Mouse (Mus musculus) heart, embryonic 16.5 days (tissue): ENCODE data around the gene Sox5. TPM values are rescaled to one million over a fixed set of nuclear protein-coding genes. Genes with fewer than 3 reads are reported as not detected.

Source experiments
- ATAC-seq: fragments of 200-750 bp; cut with Nextera tagmentation; replicated peaks from 2 replicates; pipeline ENCODE4 v1.8.0; 2017; ENCODE audit warnings: moderate number of reproducible peaks; ENCODE audit not compliant: insufficient read depth, low FRiP score; ENCODE audit errors: extremely low read depth
- H3K27ac ChIP-seq: fragments of 300-500 bp; sonication (generic); 2 replicates; pipeline ENCODE4 v1.5.1; 2014; ENCODE audit warnings: mild to moderate bottlenecking, low read length, control low read depth, moderate library complexity
- H3K27me3 ChIP-seq: fragments of 300-500 bp; sonication (generic); 2 replicates; pipeline ENCODE4 v1.6.1; 2014; ENCODE audit warnings: low read length, mixed read lengths; ENCODE audit not compliant: control insufficient read depth, insufficient read depth
- H3K36me3 ChIP-seq: fragments of 300-500 bp; sonication (generic); 2 replicates; pipeline ENCODE4 v1.6.1; 2014; ENCODE audit not compliant: control insufficient read depth, insufficient read depth
- H3K4me1 ChIP-seq: fragments of 300-500 bp; sonication (generic); 2 replicates; pipeline ENCODE4 v1.6.1; 2014; ENCODE audit warnings: low read length, mixed read lengths; ENCODE audit not compliant: control insufficient read depth, insufficient read depth
- H3K4me2 ChIP-seq: fragments of 300-500 bp; sonication (generic); 2 replicates; pipeline ENCODE4 v1.6.1; 2014; ENCODE audit warnings: low read depth, mild to moderate bottlenecking, control low read depth, low read length
- H3K4me3 ChIP-seq: fragments of 300-500 bp; sonication (generic); 2 replicates; pipeline ENCODE4 v1.5.1; 2014; ENCODE audit warnings: mild to moderate bottlenecking, control low read depth, low read length
- H3K9ac ChIP-seq: fragments of 300-500 bp; sonication (generic); 2 replicates; pipeline ENCODE4 v1.6.1; 2014; ENCODE audit warnings: low read length, control low read depth
- H3K9me3 ChIP-seq: fragments of 300-500 bp; sonication (generic); replicated peaks from 2 replicates; pipeline ENCODE4 v1.6.1; 2016; ENCODE audit warnings: low read length; ENCODE audit not compliant: control insufficient read depth
- WGBS: fragments of 180-500 bp; shearing (Covaris S2); extraction: QIAGEN DNeasy Blood & Tissue Kit; methylation state at CpG from one replicate; pipeline ENCODE4 v1.1.7; 2014; 5-methylcytosine and 5-hydroxymethylcytosine counted together
- polyA plus RNA-seq: library from polyadenylated mRNA; unstranded; fragments of >200 nt; fragmentation: Nextera tagmentation; extraction: Ambion mirVana; gene quantifications from 2 replicates; pipeline ENCODE4 v1.2.1, GENCODE M21; 2015

The Sox5 gene
- polyA plus RNA-seq, 1 experiment from 2014 or later: 8.8 TPM

GRCm38 (mm10) chr6:144077826-144078225 is 704.0 kb downstream of the Sox5 start:
- WGBS: 86% methylated on average over 7 of the region's 7 CpGs
- H3K4me3 ChIP-seq: no peak overlapping the region
- no peak overlapping the region for H3K27ac ChIP-seq
- no peak overlapping the region for H3K4me2 ChIP-seq
- no peak for ATAC-seq
- H3K36me3 ChIP-seq: no peaks in the 10 kb centered on the region
- no peaks in the 10 kb centered on the region for H3K4me1 ChIP-seq
- H3K27me3 ChIP-seq: no peaks in the 10 kb centered on the region
- H3K9ac ChIP-seq: no peak overlapping the region
- no peaks in the 10 kb centered on the region for H3K9me3 ChIP-seq

DNA sequence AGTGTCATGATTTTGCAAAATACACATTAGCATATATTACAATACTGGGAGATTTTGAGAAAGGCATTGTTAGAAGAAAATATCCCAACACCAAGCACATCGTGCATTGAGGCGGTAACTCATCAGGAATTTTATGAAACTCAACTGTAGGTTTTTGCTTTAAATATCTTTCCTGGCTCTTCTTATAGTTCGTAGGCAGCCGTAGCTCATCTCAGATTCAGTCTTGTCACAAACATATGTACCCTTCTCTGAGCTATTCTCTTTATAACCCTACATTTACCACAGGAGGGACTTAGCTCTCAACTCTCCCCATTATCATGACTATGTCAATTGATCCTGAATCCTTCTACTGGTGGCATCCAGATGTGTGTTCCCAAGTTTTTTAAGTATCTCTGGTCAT is 705.4 kb downstream of the Sox5 start:
- WGBS: 97% methylated on average over 4 of the region's 4 CpGs
- ATAC-seq: no peak
- Histone ChIP-seq H3K4me3 (no peak overlapping the region), H3K9me3 (no peaks in the 10 kb centered on the region), H3K27ac (no peak overlapping the region), H3K4me1 (no peaks in the 10 kb centered on the region), H3K36me3 (no peaks in the 10 kb centered on the region), H3K27me3 (no peaks in the 10 kb centered on the region), H3K4me2 (no peak overlapping the region), H3K9ac (no peak overlapping the region)

DNA sequence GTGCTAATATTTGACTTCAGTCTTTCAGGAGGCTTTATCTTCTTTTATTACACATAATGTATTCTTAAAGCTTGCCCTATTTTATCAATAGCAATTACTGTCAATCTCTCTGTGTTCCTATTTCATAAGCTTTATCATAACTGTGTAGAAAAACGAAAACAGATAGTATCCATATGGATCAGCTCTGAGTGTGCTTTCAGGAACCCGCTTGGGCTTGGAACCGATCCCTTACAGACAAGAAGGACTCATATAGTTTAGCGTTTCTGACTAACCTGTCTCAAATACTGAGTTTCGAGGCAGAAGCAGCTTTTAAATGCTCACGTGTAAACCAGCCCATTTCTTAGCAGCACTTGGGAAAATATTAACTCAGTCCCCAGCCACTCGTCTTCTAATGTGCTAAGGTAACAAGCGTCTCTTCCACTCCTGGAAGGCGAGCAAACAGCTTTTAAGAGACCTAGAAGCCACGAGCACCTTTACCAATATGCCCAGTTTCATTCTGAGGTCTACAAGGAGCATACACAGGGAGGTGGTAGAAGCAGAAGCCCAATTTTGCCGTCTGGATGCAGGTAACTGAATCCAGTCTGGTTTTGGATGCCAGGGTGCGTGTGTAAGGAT is 706.3 kb downstream of the Sox5 start:
- Histone ChIP-seq H3K27me3 (no peaks in the 10 kb centered on the region), H3K4me1 (no peaks in the 10 kb centered on the region), H3K4me2 (peak overlapping the region; percentile 15; the same call in 1 of the 2 replicates), H3K4me3 (no peak overlapping the region), H3K36me3 (no peaks in the 10 kb centered on the region), H3K9me3 (no peaks in the 10 kb centered on the region), H3K27ac (no peak overlapping the region), H3K9ac (no peak overlapping the region)
- WGBS: 74% methylated on average over 12 of the region's 12 CpGs
- ATAC-seq: no peak

- peak overlapping the region; percentile 15; the same call in 1 of the 2 replicates for H3K4me2 ChIP-seq
- 39% methylated on average over 9 of the region's 9 CpGs for WGBS
- no peak overlapping the region for H3K4me3 ChIP-seq
- ATAC-seq: peak; percentile 76; the same call in 1 of the 2 replicates
- no peak overlapping the region for H3K9ac ChIP-seq
- no peaks in the 10 kb centered on the region for H3K4me1 ChIP-seq
- H3K27ac ChIP-seq: no peak overlapping the region
- no peaks in the 10 kb centered on the region for H3K9me3 ChIP-seq
- no peaks in the 10 kb centered on the region for H3K27me3 ChIP-seq
- no peaks in the 10 kb centered on the region for H3K36me3 ChIP-seq
Measured at GRCm38 (mm10) chr6:144074826-144075225, 707.0 kb downstream of the Sox5 start.

DNA sequence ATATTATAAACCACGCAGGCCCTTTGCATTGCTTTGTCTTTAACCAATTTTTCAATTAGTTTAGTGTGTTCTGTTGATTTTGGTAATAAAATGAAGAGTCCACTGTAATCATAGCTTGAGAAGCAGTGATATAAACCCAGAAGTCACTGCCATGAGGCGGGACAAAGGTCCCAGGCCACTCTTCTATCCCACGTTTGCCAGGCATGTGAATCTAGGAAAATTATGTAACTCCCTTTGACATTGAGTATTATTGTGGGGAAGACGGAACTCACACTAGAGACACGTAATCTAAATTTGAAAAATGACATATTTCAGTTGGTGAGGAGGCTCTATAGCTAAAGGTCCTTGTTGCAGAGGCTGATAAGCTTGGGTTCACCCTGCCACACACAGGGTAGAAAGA is 711.3 kb downstream of the Sox5 start:
- no peak for ATAC-seq
- WGBS: 80% methylated on average over 5 of the region's 5 CpGs
- Histone ChIP-seq H3K36me3 (no peaks in the 10 kb centered on the region), H3K9me3 (no peaks in the 10 kb centered on the region), H3K27me3 (no peaks in the 10 kb centered on the region), H3K4me1 (no peaks in the 10 kb centered on the region), H3K4me2 (no peak overlapping the region), H3K27ac (no peak overlapping the region), H3K4me3 (no peak overlapping the region), H3K9ac (no peak overlapping the region)

DNA sequence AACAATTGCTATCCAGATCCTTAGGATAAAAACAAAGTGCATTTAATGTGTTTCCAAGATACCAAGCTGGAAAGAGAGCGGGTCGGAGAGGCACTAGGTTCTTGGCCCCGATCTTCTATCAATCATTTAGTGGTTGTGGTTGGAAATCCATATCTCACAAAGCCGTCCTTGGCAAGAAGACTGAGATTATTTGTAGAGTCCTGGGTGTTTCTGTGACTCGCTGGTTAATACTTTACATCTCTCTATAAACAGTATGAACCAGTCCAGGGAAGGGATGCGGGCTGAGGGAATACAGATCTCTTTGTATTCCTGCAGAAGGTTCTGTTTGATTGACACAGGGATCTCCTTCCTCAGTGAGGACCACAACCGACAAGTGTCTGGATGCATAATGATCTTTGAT is 714.3 kb downstream of the Sox5 start:
- H3K4me1 ChIP-seq: no peaks in the 10 kb centered on the region
- H3K4me2 ChIP-seq: no peak overlapping the region
- no peaks in the 10 kb centered on the region for H3K9me3 ChIP-seq
- H3K36me3 ChIP-seq: no peaks in the 10 kb centered on the region
- H3K27me3 ChIP-seq: no peaks in the 10 kb centered on the region
- H3K9ac ChIP-seq: no peak overlapping the region
- H3K27ac ChIP-seq: no peak overlapping the region
- ATAC-seq: no peak
- H3K4me3 ChIP-seq: no peak overlapping the region
- 78% methylated on average over 7 of the region's 7 CpGs for WGBS

DNA sequence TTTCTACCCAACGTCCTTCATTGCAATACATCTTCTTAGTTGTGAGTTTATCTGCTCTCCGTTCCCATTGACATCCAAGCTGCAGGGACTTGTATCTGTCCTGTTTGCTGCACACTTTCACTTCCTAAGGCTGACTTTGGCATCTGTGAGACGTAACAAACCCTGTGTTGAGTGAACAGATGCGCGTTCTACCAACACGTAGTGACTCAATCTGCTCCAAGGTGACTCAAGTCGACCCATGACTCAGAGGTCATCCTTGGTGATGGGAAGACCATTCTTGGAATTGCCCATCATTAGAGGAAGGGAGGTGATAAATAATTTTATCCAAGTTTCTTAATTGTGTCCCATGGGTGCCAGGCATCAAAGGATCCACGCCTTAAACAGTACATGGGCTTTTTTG is 719.3 kb downstream of the Sox5 start:
- no peak for ATAC-seq
- Histone ChIP-seq H3K27me3 (no peaks in the 10 kb centered on the region), H3K36me3 (no peaks in the 10 kb centered on the region), H3K4me3 (no peak overlapping the region), H3K27ac (no peak overlapping the region), H3K9ac (no peak overlapping the region), H3K9me3 (no peaks in the 10 kb centered on the region), H3K4me1 (no peaks in the 10 kb centered on the region), H3K4me2 (no peak overlapping the region)
- 81% methylated on average over 8 of the region's 8 CpGs for WGBS

DNA sequence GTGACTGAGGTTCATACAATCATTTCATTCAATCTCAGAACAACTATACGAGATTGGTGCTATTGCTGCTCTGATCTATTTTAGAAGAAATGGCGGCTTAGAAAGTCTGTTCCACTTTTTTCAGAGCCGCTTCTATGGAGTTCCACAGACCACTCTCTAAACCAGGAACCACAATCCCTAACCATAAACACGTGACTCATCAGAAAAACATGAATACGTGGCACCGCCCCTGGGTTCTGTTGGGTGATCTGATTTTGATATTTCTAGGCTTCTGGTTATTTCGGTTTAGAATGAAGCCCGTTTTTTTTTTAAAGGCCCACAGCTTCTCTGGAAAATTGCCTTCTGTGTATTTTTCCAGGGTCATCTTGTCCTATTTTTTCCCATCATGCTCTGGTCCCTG is 720.0 kb downstream of the Sox5 start:
- Histone ChIP-seq H3K9ac (no peak overlapping the region), H3K9me3 (no peaks in the 10 kb centered on the region), H3K27ac (no peak overlapping the region), H3K4me1 (no peaks in the 10 kb centered on the region), H3K4me2 (no peak overlapping the region), H3K36me3 (no peaks in the 10 kb centered on the region), H3K27me3 (no peaks in the 10 kb centered on the region), H3K4me3 (no peak overlapping the region)
- no peak for ATAC-seq
- WGBS: 84% methylated on average over 8 of the region's 8 CpGs

GRCm38 (mm10) chr6:144057098-144057632 is 724.6 kb downstream of the Sox5 start:
- no peaks in the 10 kb centered on the region for H3K9me3 ChIP-seq
- no peaks in the 10 kb centered on the region for H3K4me1 ChIP-seq
- no peak for ATAC-seq
- H3K4me2 ChIP-seq: no peak overlapping the region
- WGBS: 64% methylated on average over 14 of the region's 14 CpGs
- H3K4me3 ChIP-seq: no peak overlapping the region
- H3K9ac ChIP-seq: no peak overlapping the region
- no peaks in the 10 kb centered on the region for H3K36me3 ChIP-seq
- H3K27ac ChIP-seq: peak overlapping the region; percentile 48
- H3K27me3 ChIP-seq: no peaks in the 10 kb centered on the region
